Mouse (Mus musculus) liver, postnatal 0 days (tissue): ENCODE measurements around the gene Keap1.

Source experiments
- CTCF ChIP-seq: sonication (generic); IDR thresholded peaks from 2 replicates; pipeline ENCODE4 v1.5.1; 2016; ENCODE audit warnings: antibody characterized with exemption, low read depth
- EP300 ChIP-seq: IDR thresholded peaks from 2 replicates; pipeline ENCODE4 v1.6.1; 2016; ENCODE audit warnings: antibody characterized with exemption, low read depth, mild to moderate bottlenecking

DNA sequence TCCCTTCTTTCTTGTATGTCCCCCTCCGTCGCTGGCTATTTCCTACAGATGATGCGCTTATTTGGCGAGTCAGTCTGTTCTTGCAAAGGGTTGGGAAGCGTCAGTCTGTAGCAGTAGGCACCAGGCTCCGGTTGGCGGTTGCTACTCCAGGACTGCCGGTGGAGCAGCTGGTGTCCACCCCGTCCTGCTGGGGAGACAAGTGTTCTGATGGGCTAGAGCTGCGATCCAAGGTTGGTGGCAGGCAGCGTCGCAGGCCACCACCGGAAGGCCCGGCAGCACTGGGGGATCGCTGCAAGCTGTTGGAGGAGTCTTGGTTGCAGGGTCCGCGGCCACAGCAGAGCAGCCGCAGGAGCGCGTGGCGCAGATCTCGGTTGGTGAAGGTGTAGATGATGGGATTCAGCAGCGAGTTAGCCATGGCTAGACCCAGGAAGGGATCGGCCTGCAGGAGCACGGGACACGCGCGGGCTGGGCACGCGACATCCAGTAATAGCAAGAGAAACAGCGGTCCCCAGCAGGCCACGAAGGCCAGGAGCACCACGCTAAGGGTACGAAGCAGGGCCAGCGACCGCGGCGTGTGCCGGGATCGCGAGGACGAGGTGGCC is 4.8 kb upstream of the Keap1 start:
- no peak for TF ChIP-seq EP300
- no peak for TF ChIP-seq CTCF
